Mouse (Mus musculus): ENCODE results near the gene S100a5.
A peak's percentile ranks its signal among the peaks of the same experiment; 100 is the strongest.

Gene S100a5

DNA sequence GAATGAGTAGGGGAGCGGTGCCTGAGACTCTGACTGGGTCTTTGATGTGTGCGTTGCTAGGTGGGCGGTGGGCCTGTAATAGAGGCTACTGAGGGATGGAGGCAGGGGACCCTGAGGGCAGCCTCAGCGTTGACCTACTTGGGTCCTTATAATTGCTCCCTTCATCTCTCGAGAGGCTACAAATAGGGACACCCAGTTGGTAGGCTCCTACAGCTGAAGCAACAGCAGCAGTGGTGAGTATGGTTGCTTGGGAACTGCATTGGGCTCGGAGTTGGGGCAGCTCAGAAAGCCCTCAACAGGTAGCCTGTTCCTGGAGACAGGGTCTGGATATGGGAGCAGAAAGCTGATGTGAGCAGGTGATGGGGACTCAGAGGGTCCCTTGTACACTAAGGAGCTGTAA lies 8.3 kb upstream of the S100a5 start:
- no peak for DNase-seq (ENCODE audit: low read depth, low spot score)

DNA sequence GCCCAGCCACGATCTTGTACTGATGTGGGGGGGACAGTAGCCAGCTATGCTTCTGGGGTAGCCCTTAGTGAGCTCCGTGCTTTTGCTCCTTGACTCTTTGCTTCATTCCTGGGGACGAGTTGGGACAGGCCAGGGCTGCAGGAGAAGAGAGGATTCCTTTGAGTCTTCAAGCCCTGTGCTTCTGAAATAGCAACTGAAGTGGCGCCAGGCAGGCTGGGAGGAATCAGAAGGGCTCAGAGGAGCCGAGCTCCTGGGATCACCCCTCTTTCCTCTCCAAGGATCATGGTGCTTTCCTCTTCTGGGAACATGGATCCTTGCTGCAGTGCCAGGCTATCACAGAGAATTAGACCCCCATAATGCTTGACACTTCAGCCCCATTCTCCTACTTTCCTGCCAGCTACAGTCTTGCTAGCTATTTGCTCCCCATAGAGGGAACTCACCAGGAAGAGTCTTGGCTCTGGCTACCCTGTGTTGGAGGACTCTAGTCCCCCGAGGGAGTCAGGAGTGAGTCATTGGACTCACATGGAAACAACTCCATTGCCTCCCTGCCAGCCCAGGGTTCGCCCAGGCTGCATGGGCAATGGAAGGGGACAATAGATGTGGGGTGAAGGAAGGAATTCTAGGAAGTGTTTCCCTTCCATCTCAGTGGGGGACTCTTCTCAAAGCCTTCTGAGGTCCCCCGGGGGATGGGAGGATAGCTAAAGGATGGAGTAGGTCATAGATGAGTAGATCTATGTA lies 7.7 kb upstream of the S100a5 start:
- no peak for DNase-seq (ENCODE audit: low read depth, low spot score)

DNA sequence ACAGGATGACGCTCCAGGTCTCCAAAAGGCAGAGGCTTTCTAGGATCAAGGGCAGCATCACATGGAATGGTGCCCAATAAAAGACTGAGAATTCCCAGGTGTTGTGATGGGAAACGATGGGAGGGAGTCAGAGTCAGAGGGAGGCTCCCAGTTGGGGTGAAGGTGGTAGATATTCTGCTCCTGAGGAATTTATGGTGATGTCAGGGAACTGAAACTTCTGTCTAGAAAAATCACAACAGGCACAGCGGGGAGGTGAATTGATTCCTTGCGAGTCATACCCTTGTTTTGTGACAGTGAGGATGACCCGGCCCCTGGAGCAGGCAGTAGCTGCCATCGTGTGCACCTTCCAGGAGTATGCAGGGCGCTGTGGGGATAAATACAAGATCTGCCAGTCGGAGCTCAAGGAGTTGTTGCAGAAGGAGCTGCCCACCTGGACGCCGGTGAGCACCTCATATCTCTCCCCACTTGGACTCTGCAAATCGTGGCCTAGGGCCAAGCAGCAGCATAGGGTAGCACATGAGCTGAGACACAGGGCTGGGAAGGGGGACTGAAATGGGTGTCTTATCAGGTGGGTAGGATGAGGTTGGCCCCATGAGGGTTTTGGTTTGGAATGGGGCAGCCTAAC lies 6.7 kb upstream of the S100a5 start, which contains the start of gene Gm42674:
Gene Gm42674 (plus strand): TSS at position 419 of the 625 bp plus-strand sequence.
- no peak for DNase-seq (ENCODE audit: low read depth, low spot score)

DNA sequence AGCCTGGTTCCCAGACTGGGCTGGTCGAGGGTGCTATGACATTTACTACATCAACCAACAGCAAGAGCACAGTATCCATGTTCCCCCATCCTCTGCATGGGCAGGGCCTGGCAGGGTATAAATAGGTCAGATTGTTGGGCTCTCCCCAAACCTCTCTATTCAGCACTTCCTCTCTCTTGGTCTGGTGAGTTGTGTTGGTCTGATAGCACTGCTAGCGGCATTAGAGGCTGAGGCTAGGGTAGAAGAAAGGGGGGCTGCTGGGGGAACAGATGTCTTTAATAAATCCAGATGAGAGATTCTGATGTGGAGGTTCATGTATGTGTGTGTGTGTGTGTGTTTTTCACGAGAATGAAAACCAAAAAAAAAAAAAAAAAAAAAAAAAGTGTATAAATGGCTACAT lies 4.7 kb upstream of the S100a5 start, which contains the start of gene S100a4:
Gene S100a4 (plus strand): TSS at position 149 of the 400 bp plus-strand sequence.
- no peak for DNase-seq (ENCODE audit: low read depth, low spot score)

DNA sequence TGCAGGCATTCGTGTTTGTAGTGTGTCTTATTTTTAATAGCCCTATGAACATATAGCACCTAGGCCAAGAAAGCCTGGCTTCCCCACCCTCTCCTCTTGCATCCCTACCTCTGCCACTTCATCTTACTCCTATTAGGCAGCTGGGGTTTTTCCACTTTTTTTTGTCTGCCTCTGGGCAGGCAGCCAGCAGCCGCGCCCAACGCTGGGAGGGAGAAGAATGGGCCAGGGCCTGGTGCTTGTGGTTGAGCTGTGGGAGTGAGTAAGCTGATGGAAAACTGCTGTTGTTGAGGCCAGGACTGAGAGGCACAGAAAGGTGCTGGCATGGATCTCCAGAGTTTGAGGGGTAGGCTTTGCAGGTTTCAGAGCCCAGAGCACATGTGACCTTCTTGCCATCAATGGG lies 3.9 kb upstream of the S100a5 start:
- DNase-seq (ENCODE audit: low read depth, low spot score) = no peak

DNA sequence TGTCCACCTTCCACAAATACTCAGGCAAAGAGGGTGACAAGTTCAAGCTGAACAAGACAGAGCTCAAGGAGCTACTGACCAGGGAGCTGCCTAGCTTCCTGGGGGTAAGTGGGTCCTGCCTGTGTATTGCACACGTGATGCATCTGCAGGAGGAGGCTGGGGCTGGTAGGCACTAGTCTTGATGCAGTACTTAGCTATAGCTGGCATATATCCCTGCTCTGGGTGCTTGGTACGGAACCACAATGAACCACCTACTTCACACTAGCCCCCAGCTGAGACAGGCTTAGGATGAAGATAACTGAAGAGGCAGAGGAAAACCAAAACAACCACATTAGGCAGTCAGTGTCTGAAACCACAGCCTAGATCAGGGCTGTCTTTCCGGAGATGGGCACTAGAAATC lies 3.3 kb upstream of the S100a5 start:
- no peak for DNase-seq (ENCODE audit: low read depth, low spot score)

DNA sequence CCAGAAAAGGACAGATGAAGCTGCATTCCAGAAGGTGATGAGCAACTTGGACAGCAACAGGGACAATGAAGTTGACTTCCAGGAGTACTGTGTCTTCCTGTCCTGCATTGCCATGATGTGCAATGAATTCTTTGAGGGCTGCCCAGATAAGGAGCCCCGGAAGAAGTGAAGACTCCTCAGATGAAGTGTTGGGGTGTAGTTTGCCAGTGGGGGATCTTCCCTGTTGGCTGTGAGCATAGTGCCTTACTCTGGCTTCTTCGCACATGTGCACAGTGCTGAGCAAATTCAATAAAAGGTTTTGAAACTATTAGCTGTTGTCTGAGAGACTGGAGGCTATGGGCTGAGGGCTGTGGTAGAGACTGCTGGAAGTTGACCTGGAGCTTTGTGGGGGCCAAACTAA lies 2.6 kb upstream of the S100a5 start:
- no peak for DNase-seq (ENCODE audit: low read depth, low spot score)

DNA sequence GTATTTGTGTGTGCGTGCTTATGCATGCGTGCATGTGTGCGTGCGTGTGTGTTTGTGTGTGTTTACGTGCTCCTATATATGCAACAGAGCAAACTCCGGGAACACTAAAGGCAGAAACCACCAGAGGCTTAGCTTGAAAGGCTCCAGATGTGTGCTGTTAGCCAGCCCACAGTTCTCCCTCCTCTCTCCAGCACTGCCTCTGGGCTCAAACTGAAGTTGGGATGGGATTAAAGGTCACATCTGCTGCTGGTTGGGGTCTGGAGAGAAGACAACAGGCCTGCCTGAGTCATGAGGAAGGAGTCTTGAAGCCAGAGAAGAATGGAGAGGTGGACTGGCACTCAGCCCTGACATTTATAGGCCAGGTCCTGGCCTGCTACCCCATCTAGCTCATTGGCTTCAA lies 2.1 kb upstream of the S100a5 start:
- DNase-seq (ENCODE audit: low read depth, low spot score) = no peak

DNA sequence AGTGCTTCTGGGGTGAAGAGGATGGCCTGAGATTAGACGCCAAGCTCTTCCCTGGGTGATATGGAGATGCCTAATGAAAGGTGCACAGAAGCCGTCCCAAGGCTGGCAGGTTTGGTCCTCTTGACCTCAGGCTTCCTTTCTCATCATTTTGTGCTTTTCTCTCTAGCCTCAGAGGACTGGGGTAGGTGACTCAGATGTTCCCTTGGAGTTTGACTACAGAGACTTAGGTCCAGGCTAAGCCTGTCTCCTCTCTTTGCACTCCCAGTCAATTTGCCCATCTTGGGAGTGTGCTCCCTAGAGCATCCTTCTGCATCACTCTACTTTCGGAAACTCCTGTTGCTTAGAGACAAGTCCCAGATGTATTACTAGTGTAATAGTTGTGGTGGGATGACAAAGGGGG lies 962 bp upstream of the S100a5 start:
- DNase-seq (ENCODE audit: low read depth, low spot score) = no peak

DNA sequence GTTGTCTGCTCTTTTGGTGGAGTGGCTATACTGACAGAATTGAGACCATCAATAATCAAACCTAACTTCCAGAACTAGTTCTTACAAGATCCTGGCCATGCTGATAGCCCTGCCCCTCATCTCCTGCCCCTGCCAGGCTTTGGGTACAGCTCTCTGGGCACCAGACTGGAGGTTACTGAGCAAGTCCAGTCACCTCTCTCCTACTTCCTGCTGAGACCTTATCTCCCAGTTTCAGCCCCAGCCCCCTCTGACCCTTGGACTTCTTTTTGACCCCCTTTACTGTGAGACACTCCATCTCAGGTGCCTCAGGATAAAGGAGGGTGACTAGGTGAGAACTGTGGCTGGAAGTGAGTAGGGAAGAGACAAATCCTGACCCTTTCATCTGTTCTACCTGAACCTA lies 779 bp downstream of the S100a5 start:
- no peak for DNase-seq (ENCODE audit: low read depth, low spot score)

DNA sequence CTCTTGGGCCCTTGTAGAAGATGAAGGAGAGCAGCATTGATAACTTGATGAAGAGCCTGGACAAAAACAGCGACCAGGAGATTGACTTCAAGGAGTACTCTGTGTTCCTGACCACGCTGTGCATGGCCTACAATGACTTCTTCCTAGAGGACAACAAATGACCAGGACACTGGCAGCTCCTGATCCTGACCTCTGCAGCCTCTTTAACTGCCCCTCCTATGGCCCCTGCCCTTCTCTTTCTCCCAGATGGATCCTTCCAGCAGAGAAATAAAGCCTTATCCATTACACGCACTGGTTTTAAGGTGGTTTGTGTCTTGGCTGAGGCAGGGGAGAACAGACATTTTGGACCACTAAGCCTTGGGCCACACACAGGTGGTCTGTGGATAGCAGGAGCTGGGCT lies 3.2 kb downstream of the S100a5 start:
- DNase-seq (ENCODE audit: low read depth, low spot score) = no peak

DNA sequence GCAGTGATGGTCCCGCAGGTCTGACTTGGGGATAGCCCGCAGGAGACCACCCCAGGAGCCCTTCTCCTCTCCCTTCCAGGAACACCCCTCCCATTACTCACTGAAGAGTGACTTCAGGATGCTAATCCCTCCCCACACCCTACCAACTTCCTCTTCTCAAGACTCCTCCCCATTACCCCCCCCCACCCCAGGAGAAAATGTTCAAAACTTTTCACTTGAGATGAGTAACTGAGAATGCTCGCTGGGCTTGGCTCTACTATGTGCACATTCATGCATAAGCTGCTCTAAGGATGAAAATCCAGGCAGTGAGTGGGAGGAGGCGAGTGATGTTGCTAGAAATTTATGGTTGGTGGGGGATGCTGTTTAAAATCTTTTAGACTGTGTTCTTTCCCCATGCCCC lies 3.7 kb downstream of the S100a5 start:
- DNase-seq (ENCODE audit: low read depth, low spot score) = no peak

DNA sequence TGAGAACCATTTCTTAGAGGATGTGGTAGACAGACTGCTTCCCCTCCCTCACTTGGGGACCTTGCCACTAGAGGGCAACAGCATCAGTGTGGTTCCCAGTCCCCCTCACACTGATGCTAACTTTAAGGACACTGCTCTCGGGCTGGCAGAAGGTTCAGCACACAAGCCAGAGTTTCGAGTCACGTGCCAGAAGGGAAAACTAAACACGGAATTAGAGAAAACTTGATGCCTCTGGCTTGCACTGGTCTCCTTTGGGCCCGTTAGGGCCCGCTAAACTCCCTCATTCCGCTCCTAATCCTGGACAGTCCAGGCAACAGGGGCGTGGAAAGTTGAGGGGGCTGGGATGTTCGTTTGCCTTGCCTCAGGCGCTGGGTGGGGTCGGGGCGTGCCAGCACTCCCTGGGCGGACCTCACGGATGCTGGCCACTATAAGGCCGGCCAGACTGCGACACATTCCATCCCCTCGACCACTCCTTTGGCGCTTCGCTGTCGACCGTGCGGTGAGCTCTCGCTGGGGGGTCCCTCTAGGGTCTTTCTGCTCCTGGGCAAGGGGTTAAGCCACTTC lies 4.5 kb downstream of the S100a5 start, which contains the start of gene S100a6:
Gene S100a6 (plus strand): TSS at position 155 of the 564 bp plus-strand sequence.
- DNase-seq (ENCODE audit: low read depth, low spot score) = peak; percentile 54

DNA sequence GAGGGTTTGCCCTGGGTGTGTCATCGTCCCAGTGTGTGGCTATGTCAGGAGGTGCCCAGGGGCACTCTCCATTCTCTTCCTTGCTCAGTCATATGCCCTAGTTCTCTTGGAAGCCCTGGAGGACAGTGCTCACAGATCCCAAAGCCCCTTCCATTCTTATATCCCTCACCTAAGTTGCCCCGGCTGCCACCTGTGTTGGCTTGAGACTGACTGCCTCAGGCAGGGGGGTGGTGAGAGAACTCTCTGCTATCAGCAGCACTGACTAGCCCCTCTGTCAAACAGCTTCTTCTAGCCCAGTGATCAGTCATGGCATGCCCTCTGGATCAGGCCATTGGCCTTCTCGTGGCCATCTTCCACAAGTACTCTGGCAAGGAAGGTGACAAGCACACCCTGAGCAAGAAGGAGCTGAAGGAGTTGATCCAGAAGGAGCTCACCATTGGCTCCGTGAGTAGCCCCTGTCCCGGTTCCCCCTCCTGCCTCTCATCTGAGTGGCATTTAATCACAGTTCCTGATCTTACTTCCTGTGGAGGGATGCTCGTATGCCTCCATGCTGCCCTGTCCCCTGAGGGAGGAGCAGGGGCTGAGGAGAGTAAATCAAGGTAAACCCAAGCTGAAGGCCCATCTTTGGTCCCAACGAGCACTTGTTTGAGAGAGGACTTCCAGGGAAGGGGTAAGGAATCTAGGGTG lies 5.3 kb downstream of the S100a5 start:
- no peak for DNase-seq (ENCODE audit: low read depth, low spot score)

DNA sequence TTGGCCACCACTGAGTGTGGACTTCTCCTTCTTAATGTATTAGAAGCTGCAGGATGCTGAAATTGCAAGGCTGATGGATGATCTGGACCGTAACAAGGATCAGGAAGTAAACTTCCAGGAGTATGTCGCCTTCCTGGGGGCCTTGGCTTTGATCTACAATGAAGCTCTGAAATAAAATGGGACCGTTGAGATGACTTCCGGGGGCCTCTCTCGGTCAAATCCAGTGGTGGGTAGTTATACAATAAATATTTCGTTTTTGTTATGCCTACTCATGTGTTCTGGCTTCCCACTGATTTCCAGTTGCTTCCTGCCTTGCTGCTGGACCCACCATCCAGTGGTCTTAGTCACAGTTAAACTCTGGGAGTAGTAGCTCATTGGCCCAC lies 5.8 kb downstream of the S100a5 start:
- DNase-seq (ENCODE audit: low read depth, low spot score) = no peak

DNA sequence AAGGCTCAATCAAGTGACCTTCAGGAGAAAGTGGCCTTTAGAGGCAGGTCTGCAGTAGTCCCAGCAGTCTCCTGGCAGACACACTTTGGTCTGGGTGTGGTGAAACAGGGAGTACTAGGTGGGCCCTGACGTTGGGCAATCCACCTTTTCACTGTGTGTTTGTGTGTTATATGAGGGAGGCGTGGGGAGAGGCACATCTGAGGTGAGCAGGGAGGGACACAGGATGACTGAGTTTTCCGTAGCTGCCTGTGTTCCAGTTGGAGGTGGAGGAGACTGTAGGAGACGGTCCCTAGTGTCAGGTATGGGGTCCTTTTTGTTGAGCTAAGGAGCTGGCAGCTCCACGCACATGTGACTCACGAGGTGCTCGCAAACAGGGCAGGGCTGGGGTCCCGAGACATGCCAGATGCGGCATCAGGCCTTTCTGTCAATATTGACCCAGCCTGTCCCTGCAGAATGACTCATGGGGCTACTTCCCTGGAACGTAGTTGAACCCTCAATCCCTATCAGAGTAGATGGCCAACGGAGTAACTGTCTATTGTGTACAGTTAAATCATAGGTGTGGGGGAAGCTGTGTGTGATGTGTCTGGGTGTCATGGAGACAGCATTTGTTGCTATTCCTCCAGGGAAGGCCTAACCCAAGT lies 6.4 kb downstream of the S100a5 start:
- DNase-seq (ENCODE audit: low read depth, low spot score) = no peak

DNA sequence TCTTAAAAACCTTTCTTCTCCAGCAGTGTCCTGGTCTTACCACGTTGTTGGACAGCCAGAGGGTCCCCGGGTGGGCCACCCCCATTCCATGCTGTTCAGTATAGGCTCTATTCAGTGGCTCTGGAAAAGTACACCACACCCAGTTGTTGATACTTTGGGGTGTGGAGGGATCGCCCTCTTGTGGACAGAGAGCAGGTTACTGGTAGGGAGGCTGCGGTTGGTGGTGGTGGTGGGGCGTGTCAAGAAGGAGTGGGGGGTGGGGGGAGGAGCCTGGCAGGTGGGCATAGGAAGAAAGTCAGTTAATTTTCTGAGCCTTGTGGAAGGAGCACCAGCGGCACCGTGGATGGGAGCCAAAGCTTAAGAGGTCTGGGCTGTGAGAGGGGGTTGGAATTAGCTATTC lies 7.1 kb downstream of the S100a5 start:
- DNase-seq (ENCODE audit: low read depth, low spot score) = peak; percentile 67

DNA sequence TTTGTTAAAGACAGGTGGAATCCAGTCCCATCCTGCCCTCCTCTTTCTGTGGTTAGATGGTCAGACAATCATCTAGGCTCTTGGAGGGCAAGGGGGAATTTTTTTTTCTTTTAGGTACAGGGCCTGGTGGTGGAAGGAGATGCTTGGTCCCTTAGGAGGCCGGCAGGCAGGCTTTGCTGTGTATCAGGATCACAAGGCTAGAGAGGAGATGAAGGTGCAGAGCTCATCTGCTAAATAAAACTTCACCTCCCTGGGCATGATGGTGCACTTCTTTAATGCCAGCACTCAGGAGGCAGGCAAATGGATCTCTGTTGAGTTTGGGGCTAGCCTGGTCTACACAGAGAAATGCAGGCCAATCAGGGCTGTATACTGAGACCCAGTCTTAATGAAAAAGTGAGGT lies 7.6 kb downstream of the S100a5 start:
- DNase-seq (ENCODE audit: low read depth, low spot score) = no peak

DNA sequence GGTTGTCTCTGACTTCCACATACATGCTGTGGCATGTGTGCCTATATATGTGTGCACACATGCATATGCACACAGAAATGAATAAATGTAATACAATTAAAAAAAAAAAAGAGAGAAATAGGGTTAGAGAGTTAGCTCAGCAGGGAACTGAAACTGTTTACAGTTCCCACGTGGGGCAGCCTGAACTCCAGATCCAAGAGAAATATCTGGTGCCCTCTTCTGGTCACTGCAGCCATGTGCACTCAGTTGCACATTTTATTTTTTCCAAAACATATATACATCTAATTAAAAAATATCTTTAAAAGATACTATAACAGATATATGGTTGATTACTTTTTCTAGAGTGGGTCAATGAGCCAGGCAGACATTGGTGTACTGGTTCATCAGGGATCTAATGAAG lies 9.3 kb downstream of the S100a5 start:
- DNase-seq (ENCODE audit: low read depth, low spot score) = peak; percentile 48

DNA sequence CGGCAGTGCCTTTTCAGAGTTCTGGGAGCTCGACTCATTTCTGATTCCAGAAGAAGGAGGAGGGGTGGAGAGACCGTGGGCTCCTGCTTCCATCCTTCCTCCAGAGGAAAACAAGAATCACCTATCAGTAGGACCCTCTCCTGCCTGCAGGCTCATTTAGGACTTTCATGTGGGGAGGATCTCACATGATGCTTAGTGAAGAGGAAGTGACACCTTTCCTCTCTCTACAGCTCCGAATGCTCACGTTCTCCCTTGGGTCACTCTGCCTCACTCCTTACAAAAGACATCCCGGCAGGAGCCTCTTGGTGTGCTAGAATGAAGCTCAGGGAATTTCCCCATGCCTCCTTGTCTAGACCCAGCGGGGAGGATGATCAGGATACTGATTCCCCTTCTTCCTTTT lies 13.2 kb downstream of the S100a5 start:
- DNase-seq (ENCODE audit: low read depth, low spot score) = peak; percentile 7

DNA sequence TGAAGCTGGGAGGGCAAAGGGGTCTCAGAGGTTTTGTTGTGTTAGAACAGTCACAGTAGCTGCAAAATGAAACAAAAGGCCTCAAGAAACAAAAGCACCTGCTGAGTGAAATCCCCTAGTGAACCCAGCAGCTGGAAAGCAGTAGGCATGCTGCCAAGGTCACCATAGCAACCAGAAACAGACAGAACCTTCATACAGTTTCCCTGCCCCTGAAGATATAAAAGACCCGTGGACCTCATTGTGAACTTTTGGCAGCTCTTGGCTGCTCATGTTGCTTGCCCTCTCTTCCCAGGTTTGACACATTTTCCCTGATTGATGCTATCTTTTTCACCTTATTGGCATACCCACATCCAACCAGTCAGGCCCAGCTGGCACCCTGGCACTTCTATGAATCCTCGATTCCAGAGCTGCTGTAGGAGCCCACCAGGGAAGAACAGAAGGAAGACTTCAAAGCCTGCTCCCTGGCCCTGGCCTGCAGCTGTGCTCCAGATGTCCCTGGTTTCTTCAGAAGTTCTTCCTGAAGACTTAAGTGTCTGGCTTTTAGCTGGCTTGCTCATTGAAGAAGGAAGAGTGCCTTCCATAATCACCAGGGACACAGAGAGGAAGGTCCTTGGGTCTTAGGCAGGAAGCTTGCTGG lies 15.2 kb downstream of the S100a5 start:
- peak; percentile 62 for DNase-seq (ENCODE audit: low read depth, low spot score)
